ENCODE assay signal across 12 mouse cellular contexts in genomic region chrX:160054643-160055042, GRCm38 (mm10).
"Had no signal": no experiment of that assay in that cellular context is flagged by ENCODE, and none has a peak within 500 bp of the region (broad histone marks: within the 10 kb centered on the region; RNA-seq: fewer than 3 reads in every experiment).

No protein-coding gene starts in this region.

- H3K27ac ChIP-seq: layer of hippocampus, adult 2 months; limb, embryonic 13.5 days; liver, embryonic 14.5 days; midbrain, embryonic 10.5 days; neural tube, embryonic 15.5 days; stomach, postnatal 0 days had no signal

- H3K36me3 ChIP-seq: limb, embryonic 13.5 days; midbrain, embryonic 10.5 days; neural tube, embryonic 15.5 days had no signal

- H3K4me3 ChIP-seq: layer of hippocampus, adult 2 months; limb, embryonic 13.5 days; midbrain, embryonic 10.5 days; myocyte; neural tube, embryonic 15.5 days had no signal

- H3K4me1 ChIP-seq: limb, embryonic 13.5 days; midbrain, embryonic 10.5 days; neural tube, embryonic 15.5 days had no signal

- H3K9me3 ChIP-seq: limb, embryonic 13.5 days; midbrain, embryonic 10.5 days; neural tube, embryonic 15.5 days had no signal

- DNase-seq: lung, adult 2 months; lung, postnatal 36 days; midbrain, embryonic 14.5 days; right cerebral cortex, adult 18-20 months had no signal

- H3K9ac ChIP-seq: limb, embryonic 13.5 days; liver, embryonic 14.5 days; neural tube, embryonic 15.5 days had no signal

- ATAC-seq: lung, postnatal 0 days had no signal
